Mouse (Mus musculus) layer of hippocampus, adult 9-10 months (tissue): ENCODE data around the gene Opn1sw.
"Not testable (repeated sequence)": the region's sequence is repeated elsewhere in the genome, so short reads cannot be mapped to it uniquely, and the experiment has no call there.

Experiments
- DNase-seq: peaks from one replicate; pipeline ENCODE4 v3.0.0; 2022; ENCODE audit warnings: low spot score

Opn1sw gene

DNA sequence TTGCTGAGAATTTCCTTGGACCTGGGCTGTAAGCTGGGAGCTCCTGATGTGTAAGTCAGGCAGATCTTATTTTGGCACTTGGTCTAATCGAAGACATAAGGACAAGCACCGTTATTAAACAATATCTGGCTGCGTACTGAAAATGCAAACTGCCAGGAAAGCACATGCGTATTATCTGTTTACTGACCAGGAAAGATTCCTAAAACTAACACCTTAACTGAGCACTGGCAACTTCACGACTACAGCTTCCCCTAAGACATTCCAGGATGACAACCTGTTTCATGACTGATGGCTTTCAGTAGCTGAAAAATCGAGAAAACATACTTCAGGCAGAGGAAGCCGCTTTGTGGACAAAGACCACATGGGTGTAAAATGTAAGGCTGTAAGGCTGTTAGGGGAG, 41.1 kb downstream of the Opn1sw start:
- DNase-seq = no peak

DNA sequence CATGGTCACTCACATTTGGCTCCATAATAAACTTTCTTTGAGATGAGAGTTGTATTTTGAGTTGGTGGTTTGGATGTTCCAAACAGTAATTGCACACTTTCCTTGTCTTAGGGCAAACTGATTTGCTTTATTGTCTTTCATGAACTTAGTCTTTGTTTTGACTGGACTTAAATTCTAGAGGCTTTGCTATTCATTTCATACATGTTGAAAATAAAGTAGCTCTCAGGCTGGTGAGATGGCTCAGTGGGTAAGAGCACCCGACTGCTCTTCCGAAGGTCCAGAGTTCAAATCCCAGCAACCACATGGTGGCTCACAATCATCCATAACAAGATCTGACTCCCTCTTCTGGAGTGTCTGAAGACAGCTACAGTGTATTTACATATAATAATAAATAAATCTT, 41.8 kb downstream of the Opn1sw start:
- not testable (repeated sequence) for DNase-seq

- no peak for DNase-seq
Observed at GRCm38 (mm10) chr6:29329514-29329913, 58.8 kb downstream of the Opn1sw start.

GRCm38 (mm10) chr6:29326961-29327360, 61.3 kb downstream of the Opn1sw start:
- DNase-seq = no peak
